Mouse (Mus musculus): ENCODE results near the gene Sdk1. TPM values are rescaled to one million over a fixed set of nuclear protein-coding genes. Genes with fewer than 3 reads are reported as not detected.

Sdk1 gene
- polyA plus RNA-seq, 1 experiment from 2014 or later: 2.3 TPM

DNA sequence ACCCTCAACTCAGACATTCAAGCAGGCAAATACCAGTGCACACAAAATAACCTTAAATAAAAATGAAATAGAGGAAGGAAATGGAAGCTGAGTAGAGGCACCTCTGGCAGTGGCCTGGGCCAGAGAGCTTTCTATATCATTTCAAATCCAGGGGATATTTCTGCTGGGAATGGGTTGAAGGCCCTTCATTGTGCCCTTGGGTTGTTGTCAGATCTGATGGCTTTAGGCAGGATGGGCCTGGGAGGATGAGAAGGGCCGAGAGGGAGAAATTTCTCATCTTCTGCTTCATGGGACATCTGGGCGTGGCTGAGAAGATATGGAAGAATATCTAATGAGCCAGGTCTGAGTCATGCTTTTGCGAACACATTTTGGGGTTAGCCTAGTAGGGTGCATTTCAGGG lies 186.8 kb downstream of the Sdk1 start:
- no peaks in the 10 kb centered on the region for H3K9me3 ChIP-seq (ENCODE audit: control insufficient read depth, low read length)
- no peak overlapping the region for H3K4me3 ChIP-seq (ENCODE audit: low read depth, low read length)
- no peaks in the 10 kb centered on the region for H3K27me3 ChIP-seq (ENCODE audit: control insufficient read depth, insufficient read depth, low read length)
- 89% methylated on average over 3 of the region's 3 CpGs for WGBS
- H3K4me1 ChIP-seq (ENCODE audit: control insufficient read depth, insufficient read depth, low read length): no peaks in the 10 kb centered on the region
- no peak overlapping the region for H3K4me2 ChIP-seq (ENCODE audit: low read depth)
- no peaks in the 10 kb centered on the region for H3K36me3 ChIP-seq (ENCODE audit: control insufficient read depth, insufficient read depth, low read length)
- no peak overlapping the region for H3K27ac ChIP-seq (ENCODE audit: low read depth, low read length)
- H3K9ac ChIP-seq (ENCODE audit: low read length): no peak overlapping the region
- DNase-seq (ENCODE audit: low spot score) (no peak), ATAC-seq (ENCODE audit: insufficient read depth, low FRiP score, low TSS enrichment) (no peak)

DNA sequence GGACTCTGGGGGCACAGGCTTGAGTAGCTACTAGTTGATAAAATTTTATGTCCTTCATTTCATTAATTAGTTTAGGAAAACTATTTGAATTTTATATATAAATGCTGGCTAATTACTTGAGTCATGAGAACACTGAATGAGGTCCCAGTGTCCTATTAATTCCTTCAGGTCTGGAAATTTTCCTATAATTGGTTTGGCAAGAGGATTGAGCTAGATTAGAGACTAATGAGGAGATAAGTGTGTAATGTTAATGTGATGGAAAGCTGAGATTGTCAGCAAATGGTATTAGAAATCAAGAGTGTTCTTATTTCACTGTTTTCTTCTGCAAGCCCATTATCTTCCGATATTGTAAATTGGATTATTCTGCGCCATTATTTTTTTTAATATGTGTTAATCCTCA lies 192.0 kb downstream of the Sdk1 start:
- ATAC-seq (ENCODE audit: insufficient read depth, low FRiP score, low TSS enrichment) (no peak), DNase-seq (ENCODE audit: low spot score) (no peak)
- no peak overlapping the region for H3K4me2 ChIP-seq (ENCODE audit: low read depth)
- no peaks in the 10 kb centered on the region for H3K4me1 ChIP-seq (ENCODE audit: control insufficient read depth, insufficient read depth, low read length)
- no peak overlapping the region for H3K9ac ChIP-seq (ENCODE audit: low read length)
- no peaks in the 10 kb centered on the region for H3K36me3 ChIP-seq (ENCODE audit: control insufficient read depth, insufficient read depth, low read length)
- H3K9me3 ChIP-seq (ENCODE audit: control insufficient read depth, low read length): no peaks in the 10 kb centered on the region
- H3K27me3 ChIP-seq (ENCODE audit: control insufficient read depth, insufficient read depth, low read length): no peaks in the 10 kb centered on the region
- H3K27ac ChIP-seq (ENCODE audit: low read depth, low read length): no peak overlapping the region
- H3K4me3 ChIP-seq (ENCODE audit: low read depth, low read length): no peak overlapping the region
- 94% methylated on average over 2 of the region's 2 CpGs for WGBS

DNA sequence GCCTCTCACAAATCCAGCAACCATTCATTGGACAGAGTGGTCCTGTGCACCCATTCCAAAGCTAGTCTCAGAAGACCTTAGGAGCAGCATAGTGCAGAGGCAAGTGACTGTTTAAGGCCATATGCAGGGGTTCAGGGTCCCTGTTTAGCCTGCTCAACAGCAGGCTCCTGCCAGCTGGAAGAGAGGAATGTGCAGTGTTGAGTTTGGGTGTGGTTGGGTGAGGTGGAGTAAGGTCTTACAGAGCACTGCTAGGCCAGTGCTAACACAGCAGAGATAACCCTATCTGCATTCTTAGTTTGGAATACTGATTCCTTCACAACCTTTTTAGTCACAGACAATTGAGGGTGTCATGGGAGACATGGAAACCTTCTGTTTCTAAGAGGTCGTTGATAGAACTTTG lies 206.0 kb downstream of the Sdk1 start:
- ATAC-seq (ENCODE audit: insufficient read depth, low FRiP score, low TSS enrichment): no peak
- H3K4me3 ChIP-seq (ENCODE audit: low read depth, low read length): no peak overlapping the region
- WGBS: 80% methylated on average over 1 of the region's 1 CpGs
- H3K9me3 ChIP-seq (ENCODE audit: control insufficient read depth, low read length): no peaks in the 10 kb centered on the region
- no peak for DNase-seq (ENCODE audit: low spot score)
- H3K27me3 ChIP-seq (ENCODE audit: control insufficient read depth, insufficient read depth, low read length): no peaks in the 10 kb centered on the region
- H3K9ac ChIP-seq (ENCODE audit: low read length): no peak overlapping the region
- H3K27ac ChIP-seq (ENCODE audit: low read depth, low read length): no peak overlapping the region
- no peaks in the 10 kb centered on the region for H3K4me1 ChIP-seq (ENCODE audit: control insufficient read depth, insufficient read depth, low read length)
- H3K36me3 ChIP-seq (ENCODE audit: control insufficient read depth, insufficient read depth, low read length): no peaks in the 10 kb centered on the region
- no peak overlapping the region for H3K4me2 ChIP-seq (ENCODE audit: low read depth)

DNA sequence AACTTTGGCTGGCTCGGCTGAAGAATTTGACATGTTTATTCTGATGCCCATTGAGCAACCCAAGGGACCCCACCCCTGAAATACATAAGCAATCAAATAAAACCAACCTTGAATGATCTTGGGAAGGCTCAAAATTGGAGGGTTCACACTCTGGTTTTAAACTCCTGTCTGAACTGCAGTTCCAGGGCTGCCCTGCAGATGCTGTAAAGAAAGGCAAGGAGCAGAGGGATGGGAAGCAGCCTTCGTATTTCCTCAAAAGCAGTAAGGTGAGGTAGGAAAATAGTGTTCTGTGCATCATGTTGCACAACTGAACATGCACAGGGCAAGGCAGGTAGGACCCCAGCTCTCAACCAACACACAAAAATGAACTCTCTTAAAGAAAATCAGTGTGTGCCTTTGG lies 222.1 kb downstream of the Sdk1 start:
- no peak overlapping the region for H3K27ac ChIP-seq (ENCODE audit: low read depth, low read length)
- 77% methylated on average over 2 of the region's 2 CpGs for WGBS

DNA sequence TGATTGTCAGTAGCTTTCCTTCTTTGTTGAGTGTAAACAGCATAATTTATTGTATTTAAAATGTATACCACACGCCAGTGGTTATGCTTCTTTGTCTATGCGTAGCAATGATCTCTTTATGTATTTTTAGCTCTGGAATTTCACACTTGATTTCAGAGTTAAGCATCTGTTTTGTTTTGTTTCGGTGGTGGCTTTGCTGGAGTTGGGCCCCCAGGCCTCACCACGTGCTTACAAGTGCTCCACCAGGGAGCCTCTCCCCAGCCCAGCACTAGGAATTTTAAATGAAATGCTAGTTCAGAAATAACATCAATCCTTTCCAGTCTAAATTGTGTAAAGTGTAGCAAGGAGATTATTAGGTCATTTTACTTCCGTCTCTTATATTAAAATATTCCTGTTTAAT lies 227.5 kb downstream of the Sdk1 start:
- no peak overlapping the region for H3K4me3 ChIP-seq (ENCODE audit: low read depth, low read length)
- no peak overlapping the region for H3K27ac ChIP-seq (ENCODE audit: low read depth, low read length)
- ATAC-seq (ENCODE audit: insufficient read depth, low FRiP score, low TSS enrichment): no peak
- H3K9ac ChIP-seq (ENCODE audit: low read length): no peak overlapping the region
- 35% methylated on average over 5 of the region's 5 CpGs for WGBS
- H3K4me1 ChIP-seq (ENCODE audit: control insufficient read depth, insufficient read depth, low read length): no peaks in the 10 kb centered on the region
- H3K36me3 ChIP-seq (ENCODE audit: control insufficient read depth, insufficient read depth, low read length): no peaks in the 10 kb centered on the region
- H3K27me3 ChIP-seq (ENCODE audit: control insufficient read depth, insufficient read depth, low read length): no peaks in the 10 kb centered on the region
- DNase-seq (ENCODE audit: low spot score): no peak
- no peak overlapping the region for H3K4me2 ChIP-seq (ENCODE audit: low read depth)
- no peaks in the 10 kb centered on the region for H3K9me3 ChIP-seq (ENCODE audit: control insufficient read depth, low read length)

More for the DNA sequence above, 222.1 kb downstream of the Sdk1 start:
- Histone ChIP-seq H3K9me3 (ENCODE audit: control insufficient read depth, low read length) (no peaks in the 10 kb centered on the region), H3K36me3 (ENCODE audit: control insufficient read depth, insufficient read depth, low read length) (no peaks in the 10 kb centered on the region), H3K4me1 (ENCODE audit: control insufficient read depth, insufficient read depth, low read length) (no peaks in the 10 kb centered on the region), H3K27me3 (ENCODE audit: control insufficient read depth, insufficient read depth, low read length) (no peaks in the 10 kb centered on the region), H3K4me2 (ENCODE audit: low read depth) (no peak overlapping the region), H3K4me3 (ENCODE audit: low read depth, low read length) (no peak overlapping the region), H3K9ac (ENCODE audit: low read length) (no peak overlapping the region)
- no peak for DNase-seq (ENCODE audit: low spot score)
- ATAC-seq (ENCODE audit: insufficient read depth, low FRiP score, low TSS enrichment): no peak

DNA sequence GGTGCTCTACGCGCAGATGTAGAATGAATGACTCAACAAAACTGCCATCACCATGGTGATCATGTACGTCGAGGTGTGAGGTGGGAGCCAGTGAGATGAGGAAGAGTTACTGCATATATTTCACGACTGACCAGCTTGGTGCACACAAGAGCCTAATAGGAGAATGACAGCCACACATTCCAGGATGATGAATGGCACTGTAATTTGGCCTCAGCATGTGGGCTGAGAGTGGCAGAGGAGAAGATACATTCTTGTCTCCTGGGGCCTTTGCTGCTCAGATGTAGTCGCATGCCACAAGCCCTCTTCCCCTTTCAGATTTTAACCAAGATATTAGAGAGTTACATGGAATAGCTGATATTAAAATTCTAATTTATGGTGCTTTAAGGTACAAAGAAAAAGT lies 264.0 kb downstream of the Sdk1 start:
- DNase-seq (ENCODE audit: low spot score) (peak; percentile 22), ATAC-seq (ENCODE audit: insufficient read depth, low FRiP score, low TSS enrichment) (no peak)
- Histone ChIP-seq H3K36me3 (ENCODE audit: control insufficient read depth, insufficient read depth, low read length) (no peaks in the 10 kb centered on the region), H3K9me3 (ENCODE audit: control insufficient read depth, low read length) (no peaks in the 10 kb centered on the region), H3K4me1 (ENCODE audit: control insufficient read depth, insufficient read depth, low read length) (no peaks in the 10 kb centered on the region), H3K4me2 (ENCODE audit: low read depth) (no peak overlapping the region), H3K4me3 (ENCODE audit: low read depth, low read length) (no peak overlapping the region), H3K27me3 (ENCODE audit: control insufficient read depth, insufficient read depth, low read length) (no peaks in the 10 kb centered on the region), H3K27ac (ENCODE audit: low read depth, low read length) (no peak overlapping the region), H3K9ac (ENCODE audit: low read length) (no peak overlapping the region)
- 58% methylated on average over 6 of the region's 6 CpGs for WGBS

DNA sequence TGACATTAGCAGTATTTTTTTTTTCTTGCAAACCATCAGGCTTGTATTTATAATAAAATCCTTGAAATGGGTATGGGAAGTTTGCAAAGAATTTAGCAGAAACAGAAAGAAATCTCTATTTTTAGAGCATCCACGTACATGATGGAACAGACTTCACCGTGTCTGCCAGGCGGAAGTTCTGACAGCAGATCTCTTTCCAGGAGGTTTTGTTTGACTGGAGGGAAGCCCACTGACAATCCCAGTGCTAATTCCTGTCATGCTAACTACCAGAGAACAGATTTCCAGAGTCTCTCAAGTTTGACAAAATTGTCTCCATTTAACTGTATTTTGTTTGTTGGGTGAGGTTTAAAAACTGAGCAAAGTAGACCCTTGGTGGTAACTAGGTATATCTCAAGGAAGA lies 265.1 kb downstream of the Sdk1 start:
- H3K4me1 ChIP-seq (ENCODE audit: control insufficient read depth, insufficient read depth, low read length): no peaks in the 10 kb centered on the region
- no peaks in the 10 kb centered on the region for H3K36me3 ChIP-seq (ENCODE audit: control insufficient read depth, insufficient read depth, low read length)
- H3K27me3 ChIP-seq (ENCODE audit: control insufficient read depth, insufficient read depth, low read length): no peaks in the 10 kb centered on the region
- H3K4me3 ChIP-seq (ENCODE audit: low read depth, low read length): no peak overlapping the region
- ATAC-seq (ENCODE audit: insufficient read depth, low FRiP score, low TSS enrichment): no peak
- H3K4me2 ChIP-seq (ENCODE audit: low read depth): no peak overlapping the region
- DNase-seq (ENCODE audit: low spot score): no peak
- WGBS: 94% methylated on average over 3 of the region's 3 CpGs
- H3K9ac ChIP-seq (ENCODE audit: low read length): no peak overlapping the region
- H3K9me3 ChIP-seq (ENCODE audit: control insufficient read depth, low read length): no peaks in the 10 kb centered on the region
- no peak overlapping the region for H3K27ac ChIP-seq (ENCODE audit: low read depth, low read length)

DNA sequence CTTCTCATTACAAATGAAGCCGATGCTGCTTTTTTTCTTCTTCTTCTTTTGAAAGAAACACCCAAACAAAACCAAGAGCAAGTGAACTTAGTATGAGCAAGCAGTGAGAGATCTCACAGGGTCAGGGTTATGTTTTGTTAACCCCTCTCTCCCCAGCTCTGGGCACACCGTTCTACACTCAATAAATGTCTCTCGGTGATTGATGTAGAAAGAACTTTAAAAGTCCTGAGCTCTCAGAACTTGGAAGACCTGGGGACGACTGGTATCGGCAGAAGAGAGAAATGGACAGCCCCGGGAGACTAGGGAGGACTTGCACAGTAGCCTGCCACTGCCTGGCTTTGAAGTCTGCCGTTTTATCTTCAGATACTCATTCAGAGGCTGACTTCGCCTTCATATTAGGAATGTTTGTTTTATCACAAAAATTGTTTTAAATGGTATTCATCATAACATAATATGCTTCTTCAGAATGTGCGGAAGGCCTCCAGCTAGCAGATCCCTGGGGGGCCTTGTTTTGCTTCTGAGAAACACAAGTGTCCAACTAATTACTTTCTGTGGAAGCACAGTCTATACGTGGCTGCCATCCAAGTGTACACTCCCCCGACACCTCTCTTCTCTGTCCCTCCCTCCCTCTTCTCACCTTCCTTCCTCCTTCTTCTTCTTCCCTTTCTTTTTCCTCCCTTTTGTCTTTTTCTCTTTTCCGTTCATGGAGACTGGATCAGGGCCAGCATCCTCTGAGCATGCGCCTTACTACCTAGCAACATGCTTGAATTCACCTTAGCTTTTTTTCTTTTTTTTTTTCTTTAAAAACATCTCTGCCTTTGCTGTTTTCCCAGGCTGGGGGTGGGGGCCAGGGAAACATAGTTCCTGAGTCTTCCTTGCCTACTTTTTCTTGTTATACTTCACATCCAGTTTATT lies 283.8 kb downstream of the Sdk1 start:
- ATAC-seq (ENCODE audit: insufficient read depth, low FRiP score, low TSS enrichment) (no peak), DNase-seq (ENCODE audit: low spot score) (peak; percentile 13)
- H3K9ac ChIP-seq (ENCODE audit: low read length): no peak overlapping the region
- no peaks in the 10 kb centered on the region for H3K27me3 ChIP-seq (ENCODE audit: control insufficient read depth, insufficient read depth, low read length)
- H3K27ac ChIP-seq (ENCODE audit: low read depth, low read length): no peak overlapping the region
- H3K4me3 ChIP-seq (ENCODE audit: low read depth, low read length): no peak overlapping the region
- 31% methylated on average over 13 of the region's 13 CpGs for WGBS
- H3K36me3 ChIP-seq (ENCODE audit: control insufficient read depth, insufficient read depth, low read length): no peaks in the 10 kb centered on the region
- H3K9me3 ChIP-seq (ENCODE audit: control insufficient read depth, low read length): no peaks in the 10 kb centered on the region
- H3K4me2 ChIP-seq (ENCODE audit: low read depth): no peak overlapping the region
- H3K4me1 ChIP-seq (ENCODE audit: control insufficient read depth, insufficient read depth, low read length): no peaks in the 10 kb centered on the region

DNA sequence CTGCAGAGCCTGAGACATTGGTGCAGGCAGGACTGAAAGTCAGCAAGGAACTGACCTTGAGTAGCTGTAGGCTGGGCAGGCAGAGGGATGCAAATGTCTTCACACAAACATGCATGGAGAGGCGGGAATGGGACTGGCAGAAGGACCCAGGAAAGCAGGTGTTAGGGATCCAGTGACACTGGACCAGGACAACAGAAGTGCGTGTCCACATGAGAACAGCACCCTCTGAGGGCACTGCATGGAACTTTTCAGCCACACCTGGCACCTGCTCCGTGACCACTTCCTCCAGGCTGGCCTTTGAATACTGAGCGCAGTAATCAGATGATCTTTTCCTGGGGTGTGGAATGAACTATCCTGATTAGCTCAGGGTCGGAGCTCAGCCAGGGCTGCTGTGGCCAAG lies 298.9 kb downstream of the Sdk1 start:
- Histone ChIP-seq H3K4me3 (ENCODE audit: low read depth, low read length) (no peak overlapping the region), H3K9me3 (ENCODE audit: control insufficient read depth, low read length) (no peaks in the 10 kb centered on the region), H3K4me2 (ENCODE audit: low read depth) (no peak overlapping the region), H3K27ac (ENCODE audit: low read depth, low read length) (no peak overlapping the region), H3K36me3 (ENCODE audit: control insufficient read depth, insufficient read depth, low read length) (no peaks in the 10 kb centered on the region), H3K9ac (ENCODE audit: low read length) (no peak overlapping the region), H3K4me1 (ENCODE audit: control insufficient read depth, insufficient read depth, low read length) (peaks cover 3% of the 10 kb centered on the region; the same call in 1 of the 2 replicates), H3K27me3 (ENCODE audit: control insufficient read depth, insufficient read depth, low read length) (no peaks in the 10 kb centered on the region)
- WGBS: 67% methylated on average over 5 of the region's 5 CpGs
- DNase-seq (ENCODE audit: low spot score) (no peak), ATAC-seq (ENCODE audit: insufficient read depth, low FRiP score, low TSS enrichment) (no peak)
